Mouse (Mus musculus): ENCODE measurements at regions not wholly inside any gene's neighbourhood (a gene's known extent, or its start where the extent isn't known, plus 50 kb on each side); places are given as distances from the start of the nearest gene placed in this dataset.

DNA sequence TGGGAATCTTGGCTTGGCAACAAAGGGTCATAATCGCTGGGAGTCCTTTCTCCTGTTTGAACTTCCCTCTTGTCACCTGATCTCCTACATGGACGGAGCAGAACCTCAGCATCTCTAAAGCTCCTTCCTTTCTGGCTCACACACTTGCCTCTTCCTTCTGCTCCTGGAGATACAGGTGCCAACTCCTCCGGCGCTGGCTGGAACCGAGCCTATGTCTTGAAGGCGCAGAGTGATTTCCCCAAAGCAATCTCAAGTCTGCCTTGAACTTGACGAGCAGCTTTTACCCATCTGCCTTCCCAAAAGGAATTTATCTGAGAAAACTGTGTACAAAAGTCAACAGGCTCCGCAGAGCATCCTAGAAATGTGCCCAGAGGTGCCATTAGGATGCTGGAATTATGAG is 108.4 kb upstream of the Sall1 start:
- TF ChIP-seq CTCF (IDR thresholded peaks at IDR 0.05; ENCODE audit: low read depth, low read length) (no peak), POLR2A (IDR thresholded peaks at IDR 0.05; ENCODE audit: borderline replicate concordance, low read depth, low read length) (no peak)
